Mouse (Mus musculus) kidney, embryonic 15.5 days (tissue): ENCODE measurements at regions not wholly inside any gene's neighbourhood (a gene's known extent, or its start where the extent isn't known, plus 50 kb on each side); places are given as distances from the start of the nearest gene placed in this dataset.

Experiments used
- ATAC-seq: fragments of 200-750 bp; cut with Nextera tagmentation; replicated peaks from 2 replicates; pipeline ENCODE4 v1.8.0; 2017; ENCODE audit warnings: moderate TSS enrichment; ENCODE audit not compliant: low FRiP score
- H3K27ac ChIP-seq: fragments of 300-500 bp; sonication (generic); 2 replicates; pipeline ENCODE4 v1.5.1; 2015; ENCODE audit warnings: mild to moderate bottlenecking, inconsistent platforms
- H3K27me3 ChIP-seq: fragments of 300-500 bp; sonication (generic); 2 replicates; pipeline ENCODE4 v1.6.1; 2015; ENCODE audit warnings: inconsistent platforms
- H3K36me3 ChIP-seq: fragments of 300-500 bp; sonication (generic); 2 replicates; pipeline ENCODE4 v1.6.1; 2015; ENCODE audit warnings: inconsistent platforms
- H3K4me1 ChIP-seq: fragments of 300-500 bp; sonication (generic); 2 replicates; pipeline ENCODE4 v1.6.1; 2015; ENCODE audit warnings: inconsistent platforms
- H3K4me2 ChIP-seq: fragments of 300-500 bp; sonication (generic); 2 replicates; pipeline ENCODE4 v1.6.1; 2015; ENCODE audit warnings: moderate library complexity, mild to moderate bottlenecking, inconsistent platforms
- H3K4me3 ChIP-seq: fragments of 300-500 bp; sonication (generic); replicated peaks from 2 replicates; pipeline ENCODE4 v1.5.1; 2015; ENCODE audit warnings: mild to moderate bottlenecking, inconsistent platforms
- H3K9ac ChIP-seq: fragments of 300-500 bp; sonication (generic); 2 replicates; pipeline ENCODE4 v1.6.1; 2015; ENCODE audit warnings: mild to moderate bottlenecking, inconsistent platforms
- H3K9me3 ChIP-seq: fragments of 300-500 bp; sonication (generic); replicated peaks from 2 replicates; pipeline ENCODE4 v1.6.1; 2016; ENCODE audit warnings: inconsistent platforms
- WGBS: fragments of 180-500 bp; shearing (Covaris S2); methylation state at CpG from one replicate; pipeline ENCODE4 v1.1.7; 2015; ENCODE audit warnings: mixed read lengths; 5-methylcytosine and 5-hydroxymethylcytosine counted together

- H3K4me1 ChIP-seq: 0 out of 2 replicates have a peak, but pooled peaks cover 8% of the 10 kb centered on the region
- WGBS: 92% methylated on average over 12 of the region's 12 CpGs
Measured at GRCm38 (mm10) chr14:48748976-48749375, 75.4 kb upstream of the Otx2 start.

GRCm38 (mm10) chr14:48747936-48748335 lies 74.3 kb upstream of the Otx2 start:
- Histone ChIP-seq H3K4me2 (no peak overlapping the region), H3K27me3 (peaks cover 45% of the 10 kb centered on the region), H3K4me3 (no peak overlapping the region), H3K9me3 (no peaks in the 10 kb centered on the region), H3K36me3 (no peaks in the 10 kb centered on the region), H3K9ac (no peak overlapping the region), H3K27ac (no peak overlapping the region), H3K4me1 (0 out of 2 replicates have a peak, but pooled peaks cover 8% of the 10 kb centered on the region)
- 97% methylated on average over 1 of the region's 1 CpGs for WGBS
- no peak for ATAC-seq

More at GRCm38 (mm10) chr14:48748976-48749375, 75.4 kb upstream of the Otx2 start:
- Histone ChIP-seq H3K9ac (no peak overlapping the region), H3K4me3 (no peak overlapping the region), H3K9me3 (no peaks in the 10 kb centered on the region), H3K27ac (no peak overlapping the region), H3K36me3 (no peaks in the 10 kb centered on the region), H3K27me3 (peaks cover 56% of the 10 kb centered on the region), H3K4me2 (no peak overlapping the region)
- no peak for ATAC-seq

- no peaks in the 10 kb centered on the region for H3K36me3 ChIP-seq
- H3K4me3 ChIP-seq: no peak overlapping the region
- no peak for ATAC-seq
- H3K27ac ChIP-seq: no peak overlapping the region
- H3K27me3 ChIP-seq: peaks cover 10% of the 10 kb centered on the region; the same call in 1 of the 2 replicates
- H3K9ac ChIP-seq: no peak overlapping the region
- H3K4me2 ChIP-seq: no peak overlapping the region
- H3K9me3 ChIP-seq: no peaks in the 10 kb centered on the region
- no peaks in the 10 kb centered on the region for H3K4me1 ChIP-seq
- WGBS: 60% methylated on average over 7 of the region's 7 CpGs
Measured at GRCm38 (mm10) chr14:48740942-48741602, 67.5 kb upstream of the Otx2 start.

GRCm38 (mm10) chr14:48739121-48739520 lies 65.5 kb upstream of the Otx2 start:
- ATAC-seq: no peak
- Histone ChIP-seq H3K36me3 (no peaks in the 10 kb centered on the region), H3K27me3 (peaks cover 10% of the 10 kb centered on the region; the same call in 1 of the 2 replicates), H3K27ac (no peak overlapping the region), H3K4me1 (no peaks in the 10 kb centered on the region), H3K4me2 (no peak overlapping the region), H3K9me3 (no peaks in the 10 kb centered on the region), H3K9ac (no peak overlapping the region), H3K4me3 (no peak overlapping the region)
- 86% methylated on average over 4 of the region's 4 CpGs for WGBS

- H3K9ac ChIP-seq: no peak overlapping the region
- no peaks in the 10 kb centered on the region for H3K36me3 ChIP-seq
- no peak overlapping the region for H3K4me2 ChIP-seq
- H3K9me3 ChIP-seq: no peaks in the 10 kb centered on the region
- 71% methylated on average over 10 of the region's 10 CpGs for WGBS
- no peaks in the 10 kb centered on the region for H3K4me1 ChIP-seq
- no peak overlapping the region for H3K4me3 ChIP-seq
- H3K27ac ChIP-seq: no peak overlapping the region
- ATAC-seq: no peak
- H3K27me3 ChIP-seq: peaks cover 10% of the 10 kb centered on the region; the same call in 1 of the 2 replicates
Measured at GRCm38 (mm10) chr14:48738641-48739040, 65.0 kb upstream of the Otx2 start.

GRCm38 (mm10) chr14:48738213-48738612 lies 64.6 kb upstream of the Otx2 start:
- ATAC-seq: no peak
- H3K27ac ChIP-seq: no peak overlapping the region
- WGBS: 81% methylated on average over 10 of the region's 10 CpGs
- peaks cover 10% of the 10 kb centered on the region; the same call in 1 of the 2 replicates for H3K27me3 ChIP-seq
- H3K9ac ChIP-seq: no peak overlapping the region
- no peaks in the 10 kb centered on the region for H3K9me3 ChIP-seq
- H3K4me2 ChIP-seq: no peak overlapping the region
- H3K4me3 ChIP-seq: no peak overlapping the region
- no peaks in the 10 kb centered on the region for H3K4me1 ChIP-seq
- no peaks in the 10 kb centered on the region for H3K36me3 ChIP-seq

DNA sequence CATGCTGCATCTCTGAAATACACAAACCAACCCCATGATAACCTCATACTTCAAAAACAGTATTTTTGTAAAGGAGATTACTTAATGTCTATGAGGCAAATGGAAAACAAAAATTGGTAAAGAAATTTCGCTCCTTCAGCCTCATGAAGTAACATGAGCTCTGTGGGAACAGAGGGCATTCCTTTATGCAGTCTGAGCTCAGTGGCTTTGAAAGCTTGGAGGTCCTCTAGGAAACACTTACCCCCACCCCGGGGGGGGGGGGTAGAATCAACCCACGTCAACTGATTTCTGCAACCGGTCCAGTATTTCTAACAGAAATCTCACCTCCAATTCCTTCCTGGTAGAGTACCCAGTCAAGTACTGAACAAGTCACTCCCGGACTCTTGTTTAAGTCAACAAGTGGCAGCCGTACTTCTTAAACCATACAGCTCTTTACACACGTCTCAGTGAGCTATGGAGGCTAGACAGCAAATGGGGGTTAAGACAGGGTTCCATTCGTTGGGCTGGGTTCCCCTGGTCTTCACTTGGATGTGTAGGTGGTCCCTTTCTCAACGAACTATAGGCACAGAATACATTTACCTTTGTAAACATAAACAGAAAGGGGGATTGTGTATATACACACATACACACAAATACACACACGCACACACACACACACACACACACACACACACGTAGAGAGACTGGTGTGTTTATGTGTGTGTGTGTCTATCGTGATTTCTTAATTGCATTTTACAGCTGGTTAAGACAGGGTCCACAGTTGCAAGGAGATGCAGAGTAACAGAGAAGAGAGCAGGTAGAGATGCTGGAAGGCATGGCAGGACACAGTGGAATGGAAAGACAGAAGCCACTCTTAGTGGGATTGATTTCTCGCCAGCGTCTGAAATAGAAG lies 63.6 kb upstream of the Otx2 start:
- ATAC-seq: no peak
- H3K4me2 ChIP-seq: no peak overlapping the region
- no peak overlapping the region for H3K27ac ChIP-seq
- no peaks in the 10 kb centered on the region for H3K9me3 ChIP-seq
- H3K9ac ChIP-seq: no peak overlapping the region
- H3K4me1 ChIP-seq: no peaks in the 10 kb centered on the region
- peaks cover 10% of the 10 kb centered on the region; the same call in 1 of the 2 replicates for H3K27me3 ChIP-seq
- H3K36me3 ChIP-seq: no peaks in the 10 kb centered on the region
- H3K4me3 ChIP-seq: no peak overlapping the region
- 63% methylated on average over 14 of the region's 14 CpGs for WGBS

- Histone ChIP-seq H3K4me3 (no peak overlapping the region), H3K27ac (no peak overlapping the region), H3K9ac (no peak overlapping the region), H3K9me3 (no peaks in the 10 kb centered on the region), H3K36me3 (no peaks in the 10 kb centered on the region), H3K27me3 (peaks cover 6% of the 10 kb centered on the region; the same call in 1 of the 2 replicates), H3K4me1 (no peaks in the 10 kb centered on the region), H3K4me2 (no peak overlapping the region)
- 88% methylated on average over 6 of the region's 6 CpGs for WGBS
- no peak for ATAC-seq
Measured at GRCm38 (mm10) chr14:48736211-48736610, 62.6 kb upstream of the Otx2 start.

DNA sequence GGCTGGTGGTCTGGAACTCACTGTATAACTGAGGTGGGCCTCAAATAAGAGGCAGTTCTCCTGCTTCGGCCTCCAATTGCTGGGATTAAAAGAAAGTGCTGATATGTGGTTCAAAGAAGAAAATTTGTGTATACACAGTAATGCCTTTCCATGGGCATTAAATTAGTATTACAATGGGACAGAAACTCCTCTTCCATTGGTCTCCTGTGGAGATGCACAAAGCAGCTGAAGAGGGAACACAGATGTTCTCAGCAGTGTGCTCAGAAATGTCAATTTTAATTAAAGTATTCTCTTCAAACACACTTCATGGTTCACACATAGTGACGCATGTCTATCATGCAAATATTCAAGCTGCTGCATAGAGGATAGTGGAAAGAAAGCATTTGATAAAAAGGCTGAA lies 56.4 kb upstream of the Otx2 start:
- 91% methylated on average over 2 of the region's 2 CpGs for WGBS
- no peak for ATAC-seq
- no peak overlapping the region for H3K4me3 ChIP-seq
- no peak overlapping the region for H3K27ac ChIP-seq
- no peaks in the 10 kb centered on the region for H3K4me1 ChIP-seq
- H3K4me2 ChIP-seq: no peak overlapping the region
- H3K36me3 ChIP-seq: no peaks in the 10 kb centered on the region
- no peak overlapping the region for H3K9ac ChIP-seq
- H3K9me3 ChIP-seq: no peaks in the 10 kb centered on the region
- no peaks in the 10 kb centered on the region for H3K27me3 ChIP-seq
